Mouse (Mus musculus): ENCODE data around the gene Ankrd40.

DNA sequence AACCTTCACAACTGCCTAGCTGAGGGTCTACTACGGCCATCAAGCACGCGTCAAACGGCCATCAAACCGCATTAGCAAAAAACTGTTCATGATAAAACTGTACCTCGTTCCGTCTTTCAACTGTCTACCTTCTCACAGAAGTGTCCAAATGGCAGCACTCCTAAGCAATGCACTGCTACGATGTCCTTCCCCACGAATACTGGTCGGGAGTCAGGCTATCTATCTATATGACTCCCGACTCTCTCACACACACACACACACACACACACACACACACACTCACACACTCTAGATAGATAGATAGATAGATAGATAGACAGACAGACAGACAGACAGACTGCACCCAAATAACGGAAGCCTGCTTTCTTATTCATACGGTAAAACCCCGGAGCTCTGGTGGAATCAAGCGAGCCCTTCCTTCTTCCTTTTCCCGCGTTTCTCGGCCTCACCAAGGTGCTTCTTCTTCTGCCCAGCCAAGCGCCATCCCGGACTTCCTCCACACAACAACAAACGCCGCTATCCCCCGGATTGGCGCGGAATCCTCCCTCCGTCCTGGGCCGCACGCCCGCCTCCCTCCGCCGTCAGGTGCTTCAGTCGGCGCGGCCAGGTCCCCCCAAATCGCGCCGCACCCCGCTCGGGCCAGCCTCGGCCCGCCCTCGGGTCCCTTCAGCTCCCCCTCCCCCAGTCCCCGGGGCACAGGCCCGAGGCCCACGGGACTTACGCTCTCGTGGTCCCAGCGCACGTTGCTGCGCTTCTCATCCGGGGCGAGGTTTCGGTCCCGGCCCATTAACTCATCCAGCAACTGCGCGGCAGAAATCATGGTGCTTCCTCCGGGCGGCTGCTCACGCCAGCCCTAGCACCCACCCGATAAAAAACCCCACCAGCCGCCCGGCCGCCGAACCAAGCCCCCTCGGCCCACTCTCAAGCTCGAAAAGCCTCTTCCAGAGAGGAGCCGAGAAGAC, 6.6 kb upstream of the Ankrd40 start:
- no peak for TF ChIP-seq CTCF (IDR thresholded peaks at IDR 0.05; ENCODE audit: extremely low read depth, insufficient read depth, low read length)
- TF ChIP-seq POLR2A (IDR thresholded peaks at IDR 0.05; ENCODE audit: extremely low read depth, insufficient read depth, low read length) = no peak
